Mouse (Mus musculus) small intestine, adult 2 months (tissue): Measurements from ENCODE around the gene Vps13a.

Source experiments
- CTCF ChIP-seq: fragments of 200-500 bp; IDR thresholded peaks from 2 replicates; pipeline ENCODE4 v1.5.1; 2012; ENCODE audit warnings: low read depth, mild to moderate bottlenecking, control low read depth, inconsistent platforms, low read length, moderate library complexity, mixed read lengths; ENCODE audit not compliant: insufficient replicate concordance, insufficient read length; ENCODE audit errors: extremely low read depth
- POLR2A ChIP-seq: fragments of 200-500 bp; IDR thresholded peaks from 2 replicates; pipeline ENCODE4 v1.6.1; 2012; ENCODE audit warnings: low read depth, mild to moderate bottlenecking, control low read depth, inconsistent platforms, low read length, moderate library complexity

GRCm38 (mm10) chr19:16728729-16729128 is 52.0 kb downstream of the Vps13a start:
- TF ChIP-seq POLR2A: no peak
- no peak for TF ChIP-seq CTCF
